Mouse (Mus musculus) embryonic fibroblast, embryonic 13.5 days (primary cell): ENCODE measurements around the gene Mmp21.

Experiments
- CTCF ChIP-seq: IDR thresholded peaks from 2 replicates; pipeline ENCODE4 v1.5.1; 2011; ENCODE audit warnings: mild to moderate bottlenecking, control low read depth, low read length, moderate library complexity, borderline replicate concordance; ENCODE audit not compliant: insufficient read depth
- POLR2A ChIP-seq: IDR thresholded peaks from 2 replicates; pipeline ENCODE4 v1.6.1; 2011; ENCODE audit warnings: low read depth, mild to moderate bottlenecking, control low read depth, low read length, moderate library complexity

DNA sequence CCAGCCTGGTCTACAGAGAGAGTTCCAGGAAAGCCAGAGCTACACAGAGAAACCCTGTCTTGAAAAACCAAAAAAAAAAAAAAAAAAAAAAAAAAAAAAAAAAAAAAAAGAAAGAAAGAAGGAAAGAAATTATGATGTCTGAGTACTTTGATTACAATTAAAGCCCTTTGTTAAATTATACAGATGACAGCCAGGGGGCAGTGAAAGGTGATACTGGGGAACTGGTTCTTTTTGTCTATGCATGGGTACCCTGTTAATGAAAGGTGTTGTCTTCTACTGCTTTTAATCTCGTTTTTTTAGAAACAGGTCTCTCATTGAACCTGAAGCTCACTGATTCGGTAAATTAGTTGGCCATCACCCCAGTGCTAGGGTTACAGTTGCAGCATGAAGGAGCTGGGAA, 27.4 kb upstream of the Mmp21 start:
- no peak for TF ChIP-seq CTCF
- TF ChIP-seq POLR2A: no peak
